Mouse (Mus musculus) layer of hippocampus, adult 2 months (tissue): ENCODE data around the gene Etfb. TPM values are rescaled to one million over a fixed set of nuclear protein-coding genes. Genes with fewer than 3 reads are reported as not detected.
"Not testable (repeated sequence)": the region's sequence is repeated elsewhere in the genome, so short reads cannot be mapped to it uniquely, and the experiment has no call there.

Experiments used
- DNase-seq, 2 experiments: peaks; one replicate each; pipeline ENCODE4 v3.0.0; 2022; ENCODE audit warnings: low spot score in 2 of 2
- H3K27ac ChIP-seq: fragments of 200-600 bp; 2 replicates; pipeline ENCODE4 v1.8.1; 2022
- H3K4me3 ChIP-seq: fragments of 200-600 bp; 2 replicates; pipeline ENCODE4 v1.8.1; 2022; ENCODE audit warnings: mild to moderate bottlenecking
- CTCF ChIP-seq: fragments of 200-600 bp; conservative IDR thresholded peaks from 2 replicates; pipeline ENCODE4 v1.8.1; 2022; ENCODE audit warnings: antibody characterized with exemption, mild to moderate bottlenecking, moderate library complexity
- long read RNA-seq, 2 experiments: library from polyadenylated mRNA; stranded (forward); transcript quantifications; one replicate each; pipeline ENCODE4 v2.0.0; 2021; ENCODE audit warnings: borderline mapping rate in 2 of 2
- total RNA-seq, 2 experiments: library from RNA; stranded (reverse); gene quantifications; 2 replicates each; pipeline ENCODE4 v1.2.3; 2021

Etfb gene
- 10 to 100 TPM; 72.9 to 76.6 TPM for total RNA-seq
- long read RNA-seq, experiment 1, transcript Etfb-201 (6 exons, 893 nt): major isoform, 30 of 38 reads
- long read RNA-seq, experiment 1, partial matches to known transcripts: 7 of 38 reads
- long read RNA-seq, experiment 1, other reads (novel, unspliced or antisense): 1 of 38 reads
- long read RNA-seq, experiment 2, transcript Etfb-201 (6 exons, 893 nt): major isoform, 58 of 64 reads
- long read RNA-seq, experiment 2, partial matches to known transcripts: 4 of 64 reads
- long read RNA-seq, experiment 2, other reads (novel, unspliced or antisense): 1 of 64 reads

- peak; percentile 92 to 96 for DNase-seq
- Histone ChIP-seq H3K27ac (peak within 1 kb of the TSS; percentile 97), H3K4me3 (peak within 1 kb of the TSS; percentile 79)
- no peak for TF ChIP-seq CTCF
Observed at GRCm38 (mm10) chr7:43443917-43444293, at the start of gene Etfb, which contains the start of gene Gm45233. TSS of gene Etfb (plus strand) at chr7:43444083. TSS of gene Gm45233 (plus strand) at chr7:43444128.

- no peak for DNase-seq
- no peak for TF ChIP-seq CTCF
- Histone ChIP-seq H3K4me3 (no peak overlapping the region), H3K27ac (no peak overlapping the region)
Observed at GRCm38 (mm10) chr7:43399501-43399900, 44.4 kb upstream of the Etfb start.

DNA sequence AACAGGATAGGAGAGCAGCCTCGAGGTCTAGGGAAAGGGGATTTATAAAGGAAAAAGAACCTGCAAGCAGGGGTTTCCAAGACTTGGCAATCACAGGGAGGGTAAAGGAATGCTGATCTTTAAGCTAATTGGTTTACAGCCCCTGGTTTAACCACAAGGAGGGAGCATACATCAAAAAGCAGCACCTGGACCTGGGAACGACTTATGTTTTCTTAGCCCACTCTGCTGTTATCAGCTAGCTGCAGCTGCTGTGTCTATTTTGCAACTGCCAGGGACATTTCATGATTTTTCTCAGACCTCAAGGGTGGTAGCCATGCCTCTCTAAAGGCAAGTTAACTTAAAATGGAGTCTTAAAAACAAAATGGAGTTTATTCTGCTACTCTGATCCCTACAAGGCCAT, 41.2 kb upstream of the Etfb start:
- no peak for TF ChIP-seq CTCF
- DNase-seq: no peak
- H3K27ac ChIP-seq: no peak overlapping the region
- no peak overlapping the region for H3K4me3 ChIP-seq

- no peak for TF ChIP-seq CTCF
- DNase-seq: no peak
- H3K27ac ChIP-seq: no peak overlapping the region
Observed at GRCm38 (mm10) chr7:43407573-43407972, 36.3 kb upstream of the Etfb start.

DNA sequence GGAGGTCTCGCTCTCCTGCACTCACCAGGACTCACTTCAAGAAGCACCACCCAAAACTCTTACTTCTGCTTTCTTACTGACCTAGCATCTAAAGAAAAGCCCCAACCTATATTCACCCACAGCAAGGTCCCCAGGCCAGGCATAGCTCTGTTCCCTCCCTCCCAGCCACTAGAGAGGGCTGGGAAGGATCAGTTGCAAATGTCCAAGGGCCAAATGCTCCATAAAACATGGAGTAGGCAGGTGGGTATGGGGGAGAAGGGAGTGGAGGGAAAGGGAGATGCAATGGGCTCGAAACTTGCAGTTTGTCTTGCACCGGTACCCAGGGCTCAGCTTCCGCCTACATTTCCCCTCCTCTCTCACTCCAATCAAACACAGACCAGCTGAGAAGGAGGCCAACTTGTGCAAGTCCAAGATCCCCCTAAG, 35.7 kb upstream of the Etfb start, which contains the start of gene Siglecg:
Gene Siglecg, plus strand, starts transcription at position 74 of the 423 bp plus-strand sequence.
- DNase-seq: no peak
- Histone ChIP-seq H3K27ac (no peak within 1 kb of the TSS), H3K4me3 (no peak within 1 kb of the TSS)
- TF ChIP-seq CTCF: no peak

More at GRCm38 (mm10) chr7:43407573-43407972, 36.3 kb upstream of the Etfb start:
- H3K4me3 ChIP-seq: no peak overlapping the region

GRCm38 (mm10) chr7:43409084-43409483, 34.8 kb upstream of the Etfb start:
- TF ChIP-seq CTCF: no peak
- DNase-seq: no peak
- Histone ChIP-seq H3K27ac (no peak overlapping the region), H3K4me3 (no peak overlapping the region)

- not testable (repeated sequence) for H3K27ac ChIP-seq, DNase-seq, H3K4me3 ChIP-seq
Observed at GRCm38 (mm10) chr7:43411724-43412123, 32.2 kb upstream of the Etfb start.

DNA sequence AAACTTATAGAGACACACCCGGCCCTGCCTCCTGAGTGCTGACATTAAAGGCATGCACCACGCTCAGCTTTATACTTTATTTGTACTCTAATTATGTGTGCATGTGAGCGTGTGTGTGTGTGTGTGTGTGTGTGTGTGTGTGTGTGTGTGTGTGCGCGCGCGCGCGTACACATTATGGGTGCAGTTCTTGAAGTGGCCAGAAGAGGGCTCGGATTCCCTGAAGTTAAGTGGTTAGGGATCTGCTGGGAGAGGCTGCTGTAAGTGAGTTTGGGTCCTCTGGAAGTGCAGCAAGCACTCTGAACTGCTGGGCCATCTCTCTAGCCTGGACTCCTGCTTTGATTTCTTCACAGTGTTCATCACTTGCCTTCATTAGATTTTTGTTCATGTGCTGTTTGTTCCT, 26.6 kb upstream of the Etfb start:
- 0 out of 2 replicates have a peak, but pooled peaks have one; percentile 12 for TF ChIP-seq CTCF

DNA sequence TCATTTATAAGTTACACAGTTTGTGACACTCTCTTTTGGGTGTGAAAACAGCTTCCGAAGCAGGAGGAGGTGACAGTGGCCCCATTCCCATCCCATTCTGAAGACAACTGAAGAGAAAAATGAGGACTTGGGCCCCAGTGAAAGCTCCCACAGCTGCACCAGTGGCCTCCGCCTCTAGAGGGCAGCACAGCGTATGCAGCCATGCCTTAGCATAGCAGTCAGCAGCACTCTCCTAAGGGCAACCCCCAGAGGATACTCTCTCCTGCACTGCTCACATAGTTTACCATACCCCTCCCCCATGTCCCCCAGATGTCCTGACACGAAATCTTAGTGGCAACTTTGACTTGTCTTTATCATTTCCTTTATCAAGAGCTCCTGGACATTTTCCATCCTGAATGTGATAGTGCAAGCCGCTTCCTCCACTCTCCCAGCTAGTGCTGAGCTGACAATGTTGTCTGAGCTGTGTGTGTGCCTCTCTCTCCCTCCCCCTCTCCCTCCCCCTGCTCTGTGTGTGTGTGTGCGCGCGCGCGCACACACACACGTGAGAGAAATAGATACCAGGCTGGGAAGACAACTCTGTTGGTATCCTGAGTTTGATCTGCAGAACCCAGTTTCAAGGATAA, 20.8 kb upstream of the Etfb start:
- peak; percentile 81 to 90 for DNase-seq
- TF ChIP-seq CTCF: peak; percentile 99
- Histone ChIP-seq H3K27ac (no peak overlapping the region), H3K4me3 (no peak overlapping the region)

More for the DNA sequence above, 26.6 kb upstream of the Etfb start:
- H3K4me3 ChIP-seq: no peak overlapping the region
- no peak for DNase-seq
- H3K27ac ChIP-seq: no peak overlapping the region

DNA sequence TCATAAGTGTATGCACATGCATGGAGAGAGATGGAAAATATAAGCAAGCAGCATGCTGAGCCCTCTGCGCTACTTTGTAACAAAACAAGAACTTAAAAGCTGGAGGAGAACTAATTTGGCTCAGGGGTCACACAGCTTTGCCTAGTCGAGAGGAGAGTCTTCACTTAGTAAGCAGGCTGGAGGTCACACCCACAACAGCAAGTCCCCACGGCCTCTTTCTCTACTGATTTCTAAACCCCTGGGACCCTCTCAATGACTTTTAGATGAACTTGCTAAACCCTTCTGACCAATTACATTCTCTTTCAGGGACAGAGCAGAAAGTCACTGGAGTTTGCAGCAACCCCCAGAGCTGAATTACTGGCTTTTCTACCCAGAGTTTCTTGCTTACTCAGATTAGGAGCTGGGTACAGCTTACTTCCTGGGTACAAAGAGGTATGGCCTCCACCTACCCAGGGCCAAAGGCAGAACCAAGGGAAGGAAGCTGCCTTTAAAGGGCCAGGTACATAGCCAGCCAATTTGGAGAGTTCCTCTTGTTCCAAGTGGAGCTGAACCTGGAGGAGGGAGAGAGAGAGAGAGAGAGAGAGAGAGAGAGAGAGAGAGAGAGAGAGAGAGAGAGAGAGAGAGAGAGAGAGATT, 19.8 kb upstream of the Etfb start:
- Histone ChIP-seq H3K27ac (no peak overlapping the region), H3K4me3 (no peak overlapping the region)
- no peak for DNase-seq
- TF ChIP-seq CTCF: no peak

DNA sequence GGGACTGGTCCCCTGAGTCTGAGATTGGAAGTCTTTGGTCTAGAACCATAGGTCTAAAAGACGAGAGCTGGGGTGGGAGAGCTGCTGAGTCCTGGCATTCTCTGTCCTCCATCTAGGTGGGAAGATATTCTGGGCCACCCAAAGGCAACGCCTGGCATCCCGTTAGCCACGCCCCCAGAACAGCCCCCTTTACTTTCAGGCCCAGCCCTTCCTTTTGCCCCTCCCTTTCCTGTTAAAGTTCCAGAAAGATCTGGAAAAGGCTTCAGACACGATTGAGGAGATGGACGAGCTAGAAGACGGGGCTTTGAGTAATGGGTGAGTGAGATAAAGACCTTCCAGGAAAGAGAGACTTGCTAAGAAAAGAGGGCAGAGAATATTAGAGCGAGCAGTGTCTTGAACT, 16.5 kb upstream of the Etfb start, which contains the start of gene Lim2:
Gene Lim2, plus strand, starts transcription at position 265 of the 400 bp plus-strand sequence.
- DNase-seq: no peak
- Histone ChIP-seq H3K4me3 (no peak within 1 kb of the TSS), H3K27ac (no peak within 1 kb of the TSS)
- TF ChIP-seq CTCF: no peak

DNA sequence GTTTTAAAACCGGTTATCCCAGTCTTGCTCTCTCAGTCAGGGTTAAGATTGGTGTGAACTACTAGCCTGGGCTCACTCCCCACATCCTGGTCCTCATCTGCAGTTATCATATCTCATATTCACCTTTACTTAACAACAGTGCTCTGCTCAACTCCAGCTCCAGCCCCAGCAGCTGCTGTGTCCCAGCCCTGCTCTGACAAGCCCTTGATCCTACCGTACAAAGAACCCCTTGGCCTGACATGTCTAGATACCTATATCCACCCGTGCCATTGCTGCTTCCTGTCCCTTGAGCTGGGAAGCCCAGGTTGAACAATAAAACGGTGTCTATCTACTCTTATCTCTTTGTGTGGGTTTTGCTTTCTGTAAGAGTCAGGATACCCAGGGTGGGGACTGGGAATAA, 14.4 kb upstream of the Etfb start:
- no peak for TF ChIP-seq CTCF
- Histone ChIP-seq H3K27ac (no peak overlapping the region), H3K4me3 (no peak overlapping the region)
- no peak for DNase-seq

DNA sequence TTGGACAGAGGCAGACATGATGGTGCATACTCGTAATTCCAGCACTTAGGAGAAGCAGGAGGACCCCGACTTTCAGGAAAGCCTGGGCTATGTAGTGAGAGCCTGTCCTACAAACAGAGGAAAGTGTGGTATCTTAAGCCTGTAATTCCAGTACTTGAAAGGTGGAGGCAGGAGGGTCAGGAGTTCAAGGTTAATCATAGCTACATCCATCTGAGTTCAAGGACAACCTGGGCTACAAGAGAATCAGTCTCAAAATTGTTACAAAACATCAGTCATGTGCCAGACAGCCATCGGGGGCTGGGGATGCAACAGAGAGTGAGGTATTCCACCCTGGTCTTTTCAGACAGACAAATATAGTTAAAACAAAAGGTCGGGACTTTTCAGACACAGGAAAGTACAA, 11.0 kb upstream of the Etfb start:
- no peak for DNase-seq
- H3K4me3 ChIP-seq: no peak overlapping the region
- no peak for TF ChIP-seq CTCF
- no peak overlapping the region for H3K27ac ChIP-seq

- TF ChIP-seq CTCF: no peak
- no peak for DNase-seq
- no peak overlapping the region for H3K4me3 ChIP-seq
- no peak overlapping the region for H3K27ac ChIP-seq
Observed at GRCm38 (mm10) chr7:43434676-43435075, 9.2 kb upstream of the Etfb start.
